ENCODE assay signal across 10 mouse cellular contexts in the genomic region with DNA sequence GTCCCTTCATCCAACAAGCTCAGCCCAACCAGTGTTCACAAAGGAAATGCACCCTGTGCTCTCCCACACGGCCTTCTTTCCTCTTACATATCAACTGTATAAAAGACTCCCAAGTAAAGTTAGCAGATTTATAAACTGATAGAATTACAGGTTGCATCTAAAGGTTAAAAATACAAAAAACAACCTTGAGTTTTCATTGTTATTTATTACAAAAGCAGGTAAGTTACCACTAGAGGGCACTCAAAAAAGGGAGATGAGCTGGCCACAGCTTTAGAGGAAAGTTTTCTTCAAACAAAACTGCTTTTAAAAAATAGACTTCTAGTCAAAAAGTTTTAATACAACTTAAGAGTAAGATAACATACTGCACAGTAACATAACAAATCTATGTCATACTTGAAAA. TPM values are rescaled to one million over a fixed set of nuclear protein-coding genes. Genes with fewer than 3 reads are reported as not detected.
DNase-seq lines count a peak whose midpoint lies in the region; ATAC-seq and TF ChIP-seq lines count a peak whose summit lies in the region.
"Had no signal": no experiment of that assay in that cellular context is flagged by ENCODE, and none has a peak within 500 bp of the region (broad histone marks: within the 10 kb centered on the region; RNA-seq: fewer than 3 reads in every experiment).

No protein-coding gene starts in this region.

- no peak for ATAC-seq in heart, postnatal 0 days (ENCODE audit: insufficient read depth, low read depth)
- no peak for ATAC-seq in heart, embryonic 11.5 days (replicated peaks; ENCODE audit: insufficient number of reproducible peaks, low FRiP score, low TSS enrichment)

- no peak for TF ChIP-seq POLR2A in lung, adult 2 months (IDR thresholded peaks at IDR 0.05; ENCODE audit: borderline replicate concordance, extremely low read depth, low read depth, low read length)

- H3K4me2 ChIP-seq in heart, postnatal 0 days (ENCODE audit: low read depth, low read length): no peak overlapping the region
- H3K4me2 ChIP-seq in heart, embryonic 11.5 days: no peak overlapping the region

- H3K27me3 ChIP-seq in heart, postnatal 0 days (ENCODE audit: control insufficient read depth, insufficient read depth, low read length): no peaks in the 10 kb centered on the region
- H3K27me3 ChIP-seq in heart, embryonic 11.5 days (ENCODE audit: control insufficient read depth, insufficient read depth, low read length): no peaks in the 10 kb centered on the region

- peak; percentile 55 for DNase-seq in heart, postnatal 0 days (ENCODE audit: low spot score)
- DNase-seq in lung, postnatal 36 days: peak; percentile 50
- no peak for DNase-seq in lung, adult 2 months
- DNase-seq in ZHBTc4 (ENCODE audit: low read depth, low spot score): peak; percentile 32
- DNase-seq in retina, postnatal 1 day: peak; percentile 37
- no peak for DNase-seq in spleen, postnatal 4 days (ENCODE audit: low spot score in 2 of 2)
- DNase-seq in B cell, adult 2 months: no peak
- DNase-seq: kidney, adult 8-10 months had no signal

- no peaks in the 10 kb centered on the region for H3K4me1 ChIP-seq in heart, postnatal 0 days (ENCODE audit: control insufficient read depth, insufficient read depth)
- H3K4me1 ChIP-seq in heart, embryonic 11.5 days (ENCODE audit: control insufficient read depth, insufficient read depth, low read length): no peaks in the 10 kb centered on the region
- H3K4me1 ChIP-seq in lung, adult 2 months (ENCODE audit: control insufficient read depth, insufficient read depth, low read length): no peaks in the 10 kb centered on the region; the same call in 1 of the 2 replicates

- peak; percentile 49 for TF ChIP-seq CTCF in heart, postnatal 0 days (IDR thresholded peaks at IDR 0.05; ENCODE audit: low read depth)
- no peak for TF ChIP-seq CTCF in lung, adult 2 months (IDR thresholded peaks at IDR 0.05; ENCODE audit: insufficient read depth, low read length)

- no peak for TF ChIP-seq EP300 in heart, postnatal 0 days (IDR thresholded peaks at IDR 0.05; ENCODE audit: low read depth)

- no peak overlapping the region for H3K9ac ChIP-seq in heart, postnatal 0 days (replicated peaks; ENCODE audit: low read depth, low read length)
- no peak overlapping the region for H3K9ac ChIP-seq in heart, embryonic 11.5 days (ENCODE audit: low read depth, low read length)

- peaks cover 38% of the 10 kb centered on the region for H3K36me3 ChIP-seq in heart, postnatal 0 days (replicated peaks; ENCODE audit: control insufficient read depth, insufficient read depth, low read length)
- peaks cover 4% of the 10 kb centered on the region; the same call in 1 of the 2 replicates for H3K36me3 ChIP-seq in heart, embryonic 11.5 days (ENCODE audit: control insufficient read depth, insufficient read depth, low read length)

- H3K4me3 ChIP-seq in heart, postnatal 0 days (ENCODE audit: low read depth, low read length): no peak overlapping the region
- no peak overlapping the region for H3K4me3 ChIP-seq in heart, embryonic 11.5 days (ENCODE audit: low read depth, low read length)
- H3K4me3 ChIP-seq in lung, adult 2 months (replicated peaks; ENCODE audit: extremely low read depth, low read depth, low read length): no peak overlapping the region
- H3K4me3 ChIP-seq: erythroblast, embryonic 14.5 days had no signal

- H3K9me3 ChIP-seq in heart, postnatal 0 days (replicated peaks; ENCODE audit: control insufficient read depth, low read length): no peaks in the 10 kb centered on the region
- H3K9me3 ChIP-seq in heart, embryonic 11.5 days (replicated peaks; ENCODE audit: control insufficient read depth, low read length): no peaks in the 10 kb centered on the region

- H3K27ac ChIP-seq in heart, postnatal 0 days (ENCODE audit: low read depth): no peak overlapping the region
- no peak overlapping the region for H3K27ac ChIP-seq in heart, embryonic 11.5 days (ENCODE audit: low read depth, low read length)

- WGBS in heart, postnatal 0 days: 8% methylated on average over 1 of the region's 1 CpGs
- 40% methylated on average over 1 of the region's 1 CpGs for WGBS in heart, embryonic 11.5 days (ENCODE audit: insufficient replicate concordance)
- WGBS in lung, adult 2 months: 14% methylated on average over 1 of the region's 1 CpGs

RNA-seq across cellular contexts. Expression of gene Kras, which starts 7.5 kb away (rescaled TPM):
- 10.2 and 16.8 TPM in 2 replicates for total RNA-seq in heart, postnatal 0 days (2014; rRNA removed; ENCODE audit: low replicate concordance)
- 29.2 and 34.2 TPM in 2 replicates for polyA plus RNA-seq in heart, postnatal 0 days (2015; fragmentation: Nextera tagmentation; extraction: Ambion mirVana)
- 54.9 and 69.5 TPM in 2 replicates for polyA plus RNA-seq in heart, embryonic 11.5 days (2014; fragmentation: Nextera tagmentation; extraction: Ambion mirVana)
- 23.2 and 27.7 TPM in 2 replicates for polyA plus RNA-seq in lung, adult 2 months (2012; rRNA removed)

RNA-seq across cellular contexts. Expression of gene Etfrf1, which starts 31.6 kb away (rescaled TPM):
- total RNA-seq in heart, postnatal 0 days (2014; rRNA removed; ENCODE audit: low replicate concordance): 27.6 and 31.8 TPM in 2 replicates
- 86.9 and 99.7 TPM in 2 replicates for polyA plus RNA-seq in heart, postnatal 0 days (2015; fragmentation: Nextera tagmentation; extraction: Ambion mirVana)
- polyA plus RNA-seq in heart, embryonic 11.5 days (2014; fragmentation: Nextera tagmentation; extraction: Ambion mirVana): 57.2 and 62.5 TPM in 2 replicates
- polyA plus RNA-seq in lung, adult 2 months (2012; rRNA removed): 3.7 and 8.3 TPM in 2 replicates

RNA-seq across cellular contexts. Expression of gene Casc1, which starts 31.7 kb away (rescaled TPM):
- total RNA-seq in heart, postnatal 0 days (2014; rRNA removed; ENCODE audit: low replicate concordance): 0.08 and 2.2 TPM in 2 replicates
- polyA plus RNA-seq in heart, postnatal 0 days (2015; fragmentation: Nextera tagmentation; extraction: Ambion mirVana): 0.42 and 0.51 TPM in 2 replicates
- 0.34 and 0.42 TPM in 2 replicates for polyA plus RNA-seq in heart, embryonic 11.5 days (2014; fragmentation: Nextera tagmentation; extraction: Ambion mirVana)
- 3.2 and 4.5 TPM in 2 replicates for polyA plus RNA-seq in lung, adult 2 months (2012; rRNA removed)
- polyA plus RNA-seq: erythroblast, embryonic 14.5 days had no signal

Comparison
In these comparisons a context has a peak if more than half of its experiments do, and no peak if none do; other contexts are left out.
1. DNase-seq: peak in heart, postnatal 0 days (single experiment), lung, postnatal 36 days (single experiment), ZHBTc4 (single experiment) and retina, postnatal 1 day (single experiment); none in lung, adult 2 months (single experiment), spleen, postnatal 4 days (0 of 2) and B cell, adult 2 months (0 of 2).